Mouse (Mus musculus) C2C12 (cell line): Measurements from ENCODE around the gene Slx1b.
A peak's percentile ranks its signal among the peaks of the same experiment; 100 is the strongest.

Experiments
- CTCF ChIP-seq: IDR thresholded peaks from one replicate; pipeline ENCODE4 v1.5.1; 2011; ENCODE audit not compliant: control insufficient read depth, insufficient read depth, insufficient read length
- MAX ChIP-seq: IDR thresholded peaks from one replicate; pipeline ENCODE4 v1.6.1; 2011; ENCODE audit warnings: mild to moderate bottlenecking, control low read depth
- USF1 ChIP-seq: IDR thresholded peaks from one replicate; pipeline ENCODE4 v1.6.1; 2011; ENCODE audit warnings: low read depth, mild to moderate bottlenecking, control low read depth, moderate library complexity

GRCm38 (mm10) chr7:126694441-126695051, 1.0 kb downstream of the Slx1b start:
- TF ChIP-seq USF1 = peak; percentile 19
- no peak for TF ChIP-seq CTCF
- peak; percentile 38 for TF ChIP-seq MAX
